Mouse (Mus musculus) heart, adult 18-20 months (tissue): Measurements from ENCODE around the gene Tgm1. TPM values are rescaled to one million over a fixed set of nuclear protein-coding genes. Genes with fewer than 3 reads are reported as not detected.

Experiments
- DNase-seq, 2 experiments: peaks; one replicate each; pipeline ENCODE4 v3.0.0; 2021 to 2022; ENCODE audit warnings: mixed read lengths in 1 of 2
- total RNA-seq, 2 experiments: library from RNA; stranded (reverse); gene quantifications; 2 replicates each; pipeline ENCODE4 v1.2.3; 2021

Tgm1 gene
- total RNA-seq, 2 experiments from 2014 or later = 0.25 to 0.44 TPM

DNA sequence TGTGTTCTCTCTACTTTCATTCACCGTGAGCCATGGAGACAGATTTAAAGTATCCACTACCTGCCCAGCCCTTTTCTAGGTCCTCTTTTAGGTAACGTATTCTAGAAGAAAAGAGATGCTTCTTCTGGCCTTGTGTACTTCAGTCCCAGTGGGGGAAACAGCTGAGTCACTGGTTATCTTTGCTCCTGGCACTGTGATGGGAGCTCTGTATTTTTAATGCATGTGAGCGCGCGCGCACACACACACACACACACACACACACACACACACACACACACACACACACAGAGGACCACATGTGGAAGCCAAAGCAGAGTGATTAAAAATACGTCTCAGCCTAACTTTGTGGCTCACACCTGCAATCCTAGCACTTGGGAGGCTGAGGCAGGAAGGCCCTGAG is 9.7 kb upstream of the Tgm1 start:
- DNase-seq = no peak

DNA sequence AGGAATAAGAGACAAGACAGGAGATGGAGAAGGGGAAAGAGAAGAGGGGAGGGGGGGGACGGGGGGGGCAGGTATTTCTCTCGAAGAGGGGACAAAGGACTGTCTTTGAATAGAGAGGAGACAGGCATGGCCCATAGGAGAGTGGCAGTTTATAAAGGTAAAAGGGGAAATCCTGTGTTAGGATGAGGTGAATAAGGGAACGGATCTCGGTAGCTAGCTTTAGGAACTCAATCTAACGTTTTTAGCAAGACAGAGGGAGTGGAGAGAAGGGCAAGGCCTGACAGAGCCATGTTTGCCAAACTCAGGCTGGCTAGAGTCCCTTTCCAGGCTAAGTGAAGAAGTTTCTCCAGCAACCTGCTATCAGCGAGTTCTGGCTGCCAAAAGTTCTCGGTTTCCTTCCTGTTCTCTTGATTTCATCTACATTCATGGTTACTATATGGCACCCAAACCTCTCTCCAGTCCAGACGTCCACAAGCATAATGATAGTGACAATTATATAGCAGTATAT is 8.8 kb upstream of the Tgm1 start:
- no peak for DNase-seq

DNA sequence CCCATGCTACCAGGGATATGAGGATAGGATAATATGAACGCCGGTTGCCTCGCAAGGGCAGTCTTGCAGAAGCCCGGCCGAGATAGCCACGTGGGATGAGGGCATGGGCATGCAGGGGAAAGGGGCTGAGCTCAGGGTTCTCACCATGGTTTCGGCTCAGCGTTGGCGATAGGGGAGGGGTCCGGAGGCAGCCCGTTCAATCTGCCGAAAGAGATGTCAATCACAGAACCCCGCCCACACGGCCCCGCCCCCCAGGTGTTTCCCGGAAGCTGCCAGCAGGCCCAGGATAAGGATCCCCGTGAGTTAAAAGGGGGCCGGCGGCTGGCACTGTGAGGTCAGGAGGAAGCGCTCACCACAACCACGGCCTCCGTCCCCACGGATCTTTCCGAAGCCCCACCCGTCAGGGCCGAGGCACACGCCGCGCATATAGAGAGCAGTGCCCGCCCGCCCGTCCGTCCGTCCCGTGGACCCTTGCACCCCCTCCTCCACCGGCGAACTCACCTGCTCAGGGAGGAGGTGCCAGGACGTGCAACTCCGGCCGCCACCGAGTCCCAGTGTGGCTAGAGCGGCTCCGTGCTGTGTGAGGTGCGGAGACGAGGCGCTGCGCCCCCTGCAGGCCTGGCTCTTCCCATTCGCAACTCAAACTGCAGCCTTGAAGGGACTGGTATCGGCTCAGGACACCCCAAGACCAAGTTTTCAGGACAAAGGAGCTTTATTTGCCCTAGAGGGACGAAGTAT is 8.1 kb upstream of the Tgm1 start, which contains the start of gene Rabggta:
TSS of gene Rabggta (minus strand) at position 564 of the 738 bp plus-strand sequence.
- peak; percentile 92 for DNase-seq

DNA sequence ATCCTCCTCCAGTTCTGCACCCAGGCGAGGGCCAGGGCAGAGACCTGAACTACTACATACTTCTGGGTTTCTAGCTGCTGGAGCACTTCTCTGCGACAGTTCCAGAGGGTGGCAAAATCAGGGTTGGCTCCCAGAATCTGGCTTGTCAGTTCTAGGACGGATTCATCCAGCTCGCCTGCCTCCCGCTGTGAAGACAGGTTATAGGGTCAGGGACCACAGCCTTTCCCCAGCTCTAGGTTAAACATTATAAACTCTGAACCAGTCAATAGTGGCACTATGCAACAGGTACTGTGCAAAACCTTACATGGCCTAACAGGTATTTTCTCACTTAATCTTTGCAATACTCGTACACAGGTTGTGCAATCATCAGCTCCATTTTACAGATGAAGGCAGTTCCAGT is 7.3 kb upstream of the Tgm1 start:
- no peak for DNase-seq

DNA sequence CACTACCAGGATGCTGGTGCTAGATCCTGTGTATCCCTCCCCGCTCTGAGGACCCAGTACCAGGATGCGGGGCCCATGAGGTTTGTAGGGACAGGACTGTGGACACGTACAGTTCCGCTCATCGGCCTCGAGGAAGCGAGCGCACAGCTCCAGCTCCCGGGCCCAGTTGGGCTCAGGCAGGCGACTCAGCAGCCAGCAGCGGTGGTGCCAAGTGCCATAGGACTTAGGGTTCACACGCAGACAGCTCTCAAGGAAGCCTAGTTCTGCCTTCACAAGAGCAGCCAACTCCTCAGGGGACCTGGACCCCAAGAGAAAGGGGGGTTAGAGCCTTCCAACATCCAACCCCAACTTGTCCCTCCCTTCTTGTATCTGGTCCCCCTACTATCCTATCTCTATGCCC is 6.9 kb upstream of the Tgm1 start:
- no peak for DNase-seq

DNA sequence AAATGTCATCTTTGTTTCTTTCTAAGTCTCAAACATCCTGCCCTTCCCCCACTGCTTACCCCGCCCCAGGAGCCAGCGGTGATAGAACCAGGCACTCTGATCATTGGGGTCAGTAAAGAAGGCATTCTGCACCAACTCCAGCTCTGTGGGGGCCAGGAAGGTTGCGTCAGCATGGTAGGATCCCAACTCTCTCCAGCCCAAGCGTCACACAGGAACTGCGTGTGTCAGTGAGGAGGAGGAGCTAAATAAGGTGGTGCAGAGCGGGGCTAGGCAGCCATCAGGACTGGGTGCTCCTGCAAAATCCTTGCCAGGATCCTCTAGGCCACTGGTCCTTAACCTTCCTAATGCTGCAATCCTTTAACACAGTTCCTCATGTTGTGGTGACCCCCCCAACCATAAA is 6.0 kb upstream of the Tgm1 start:
- DNase-seq = no peak

DNA sequence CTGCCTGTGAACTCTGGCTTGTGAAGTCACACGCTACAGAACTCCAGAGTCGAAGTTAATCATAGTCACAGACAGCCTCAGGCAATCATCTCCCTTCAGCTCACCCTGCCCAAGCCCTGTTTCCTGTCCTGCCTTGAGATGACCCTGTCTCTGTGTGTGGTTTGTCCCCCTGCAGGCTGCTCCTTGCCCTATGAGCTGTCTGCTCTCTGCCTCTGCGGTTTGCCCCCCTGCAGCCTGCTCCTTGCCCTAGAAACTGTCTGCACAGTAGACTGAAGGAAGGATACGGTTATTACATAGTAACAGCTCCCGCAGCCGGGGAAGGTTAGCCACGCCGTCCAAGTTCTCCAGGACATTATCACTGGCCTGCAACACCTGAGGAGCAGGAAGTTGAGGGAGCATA is 3.2 kb upstream of the Tgm1 start:
- no peak for DNase-seq

DNA sequence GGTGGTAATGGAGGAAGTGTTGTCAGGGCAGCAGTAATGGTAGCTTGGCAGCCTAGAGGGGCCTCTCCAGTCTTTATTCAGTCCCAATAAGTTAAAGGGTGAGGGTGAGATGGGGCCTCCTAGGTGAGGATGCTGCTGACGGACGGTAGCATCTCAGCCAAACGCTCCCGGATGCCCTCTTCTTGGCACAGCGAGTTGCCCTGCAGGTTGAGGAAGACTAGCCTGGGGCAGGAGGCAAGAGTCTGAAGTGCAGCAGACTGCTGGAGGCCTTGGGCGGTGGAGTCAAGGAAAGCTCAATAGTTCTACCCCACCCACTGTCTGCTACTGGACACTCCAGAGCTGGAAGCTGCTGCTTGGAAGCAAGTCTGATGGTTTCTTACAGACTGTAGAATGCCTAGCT is 2.5 kb upstream of the Tgm1 start:
- no peak for DNase-seq

DNA sequence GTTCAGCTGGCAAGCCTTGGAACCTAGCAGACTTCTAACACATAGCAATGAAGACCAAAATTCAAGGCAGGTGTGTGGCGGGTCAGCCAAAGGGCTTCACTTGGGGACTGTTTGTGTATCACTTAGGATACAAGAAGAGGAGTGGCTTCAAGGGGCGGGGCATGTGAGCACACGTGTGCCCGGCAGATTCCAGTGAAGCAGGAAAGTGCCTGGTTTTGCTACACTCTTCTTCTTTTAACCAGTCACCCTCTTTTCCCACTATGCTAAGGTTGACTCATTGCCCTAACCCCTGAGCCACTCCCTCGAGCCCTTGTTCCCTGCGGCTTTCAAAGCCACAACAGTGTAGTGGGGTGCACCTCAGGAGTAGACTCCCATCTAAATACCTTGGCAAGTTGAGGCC is 1.2 kb upstream of the Tgm1 start:
- DNase-seq = no peak

DNA sequence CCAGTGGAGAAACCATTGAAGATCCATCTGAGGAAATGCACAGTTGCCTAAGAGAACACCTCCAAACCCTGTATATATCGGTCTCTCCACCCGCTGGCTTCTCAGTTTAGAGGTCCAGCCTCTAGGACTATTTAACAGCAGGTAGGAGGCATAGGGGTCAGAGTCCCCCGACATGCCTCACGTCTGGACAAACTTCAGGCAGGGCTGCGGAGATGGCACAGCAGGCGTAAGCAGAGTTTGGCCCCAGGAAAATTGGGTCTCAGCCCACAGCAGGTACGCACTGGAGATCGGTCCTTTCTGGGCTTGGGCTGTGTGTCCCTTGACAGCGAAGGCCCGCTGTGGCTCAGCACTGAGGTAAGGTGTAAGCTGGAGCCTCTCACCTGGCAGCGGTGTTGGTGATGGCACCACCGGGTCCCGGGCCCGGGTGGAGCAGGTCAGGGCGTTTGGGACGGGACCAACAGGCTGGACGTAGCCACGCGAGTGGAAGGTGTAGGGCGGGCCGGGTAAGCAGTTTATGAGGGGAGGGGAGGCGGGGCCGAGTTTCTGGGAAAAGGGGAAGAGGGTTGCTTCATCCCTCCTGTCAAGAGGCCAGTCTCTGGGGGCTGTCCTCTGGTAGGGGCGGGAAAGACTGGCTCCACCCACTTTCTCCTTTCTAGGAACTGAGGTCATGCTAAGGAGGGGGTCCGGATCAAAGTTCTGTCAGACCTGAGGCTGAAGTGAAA is 558 bp downstream of the Tgm1 start:
- DNase-seq = peak; percentile 49 to 67

DNA sequence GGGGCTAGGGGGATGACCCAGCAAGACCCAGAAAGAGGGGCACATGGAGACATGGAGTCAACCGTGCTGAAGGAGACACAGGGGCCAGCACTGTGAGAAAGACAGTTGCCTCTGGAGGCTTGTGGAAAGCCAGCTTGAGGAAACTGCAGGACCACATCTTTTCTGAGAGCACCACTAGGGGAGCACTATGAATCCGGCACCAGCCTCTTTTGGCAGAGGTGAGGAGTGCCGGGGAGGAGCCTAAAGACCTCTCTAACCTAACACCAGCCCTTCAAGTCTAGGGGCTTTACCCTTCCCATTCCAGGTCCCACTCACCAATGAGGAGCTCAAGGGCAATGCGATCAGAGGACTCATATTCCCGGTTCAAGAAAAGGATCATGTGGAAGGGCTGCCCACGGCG is 1.9 kb downstream of the Tgm1 start:
- no peak for DNase-seq

DNA sequence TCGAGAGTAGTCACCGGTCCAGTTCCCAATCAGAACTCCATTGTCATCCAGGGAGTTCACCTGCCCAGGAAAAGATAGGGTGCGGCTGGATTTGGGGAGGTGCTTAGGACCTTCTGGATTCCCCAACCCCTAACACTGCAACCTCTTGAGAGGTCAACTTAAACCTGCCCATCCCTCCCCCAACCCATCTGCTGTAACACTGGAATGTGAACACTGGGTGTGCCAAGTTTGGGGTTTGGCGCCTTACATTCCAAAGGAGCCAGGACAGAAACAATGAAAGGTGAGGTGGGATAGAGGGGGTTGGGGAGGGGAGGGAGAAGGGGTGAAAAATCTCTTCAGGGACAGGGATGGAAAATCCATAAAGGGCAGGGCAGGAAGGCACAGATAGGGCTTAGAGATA is 4.2 kb downstream of the Tgm1 start:
- DNase-seq = no peak

DNA sequence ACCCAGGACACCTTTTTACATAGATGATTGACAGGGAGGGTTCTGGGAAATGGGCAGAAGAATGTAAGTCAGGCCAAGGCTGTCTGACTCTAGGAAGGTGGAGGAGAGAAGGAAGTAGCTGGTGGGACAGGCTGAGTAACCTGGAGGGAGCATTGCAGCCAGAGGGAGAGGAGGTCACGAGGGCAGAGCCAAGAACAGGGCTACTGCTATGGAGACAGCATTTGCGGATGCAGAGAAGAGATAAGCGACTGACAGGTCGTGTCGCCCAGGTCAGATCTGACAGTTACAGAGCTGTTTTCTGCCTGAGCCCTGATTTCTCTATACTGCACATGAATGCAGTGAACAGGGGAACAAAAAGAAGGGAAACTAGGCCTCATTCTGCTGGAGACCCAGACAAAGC is 6.3 kb downstream of the Tgm1 start:
- DNase-seq = no peak

DNA sequence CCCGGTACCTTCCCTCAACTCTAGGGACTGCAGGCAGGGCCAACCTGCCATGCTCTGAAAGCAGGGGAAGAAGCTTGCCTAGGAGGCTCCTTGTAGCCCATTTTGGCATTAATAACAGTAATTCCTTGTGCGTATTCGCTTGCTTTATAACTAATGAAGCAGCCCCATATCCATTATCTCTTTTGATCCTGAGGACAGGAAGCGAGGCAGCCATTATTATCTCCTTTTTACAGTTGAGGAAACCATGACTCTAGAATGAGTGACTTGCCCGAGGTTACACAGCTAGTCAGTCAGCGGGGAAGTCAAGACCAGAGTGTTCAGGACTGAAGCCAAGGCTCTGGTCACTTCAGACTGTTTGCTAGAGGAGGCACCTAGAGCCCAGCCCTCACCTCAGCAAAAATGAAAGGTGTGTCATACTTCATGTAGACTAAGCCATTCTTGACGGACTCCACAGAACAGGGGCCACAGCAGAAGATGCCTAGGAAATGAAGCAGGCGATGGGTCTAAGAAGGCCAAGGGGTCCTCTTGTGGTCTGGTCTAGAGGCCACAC is 7.6 kb downstream of the Tgm1 start:
- DNase-seq = no peak

DNA sequence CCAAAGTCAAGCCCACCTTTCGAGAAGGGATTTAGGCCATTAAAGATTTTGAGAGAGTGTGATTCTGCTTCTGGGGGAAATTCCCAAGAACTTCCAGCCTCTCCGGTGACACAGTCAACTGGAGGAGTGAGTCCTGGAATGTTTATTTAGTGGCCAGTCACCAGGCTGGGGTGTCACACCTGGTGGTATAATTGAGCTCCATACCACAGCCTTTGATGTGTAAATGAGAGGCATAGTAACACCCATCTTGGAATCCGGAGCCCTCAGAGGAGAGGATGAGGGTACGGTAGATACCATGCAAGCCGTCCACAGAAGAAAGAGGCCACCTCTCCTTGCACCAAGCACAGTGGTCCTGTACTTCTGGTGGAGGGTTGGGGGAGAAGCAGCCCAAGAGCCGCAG is 11.0 kb downstream of the Tgm1 start:
- no peak for DNase-seq

DNA sequence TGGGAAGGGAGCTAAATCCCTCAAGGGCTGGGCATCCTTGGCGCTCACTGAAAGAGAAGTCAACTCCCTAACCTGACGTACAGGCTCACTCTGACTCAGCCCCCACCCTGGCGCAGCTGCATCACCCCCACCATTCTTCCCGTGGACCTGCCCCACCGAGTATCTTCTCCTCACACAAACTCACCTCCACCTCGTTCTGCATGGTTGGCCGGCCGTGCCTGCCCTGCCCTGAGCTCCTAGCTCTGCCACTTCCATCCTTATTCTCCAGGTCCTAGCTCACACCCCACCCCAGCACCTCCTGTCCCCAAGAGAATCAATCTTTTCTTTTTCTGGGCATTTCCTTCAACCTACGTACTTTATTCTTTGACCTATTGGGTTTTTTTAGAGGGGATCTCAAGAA is 12.6 kb downstream of the Tgm1 start:
- DNase-seq = no peak

DNA sequence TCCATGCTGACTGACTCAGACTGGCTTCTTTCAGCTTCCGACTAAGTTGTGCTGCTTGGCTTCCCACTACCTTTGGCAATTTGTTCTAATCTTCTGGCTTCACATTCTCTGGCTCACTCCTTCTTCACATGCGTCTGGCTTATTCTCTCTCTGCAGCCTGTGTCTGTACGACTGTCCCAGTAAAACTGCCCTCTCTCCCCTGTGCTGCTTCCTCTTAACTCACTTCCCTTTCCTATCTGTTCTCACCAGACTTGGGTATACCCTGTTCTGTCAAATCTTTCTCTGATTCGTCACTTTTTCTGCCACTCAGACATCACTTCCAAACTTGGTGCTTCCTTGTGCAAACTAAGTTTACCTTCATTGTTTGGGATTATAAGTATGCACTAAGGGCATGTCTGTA is 16.5 kb downstream of the Tgm1 start:
- peak in 1 of 2 experiments; percentile 24 for DNase-seq

DNA sequence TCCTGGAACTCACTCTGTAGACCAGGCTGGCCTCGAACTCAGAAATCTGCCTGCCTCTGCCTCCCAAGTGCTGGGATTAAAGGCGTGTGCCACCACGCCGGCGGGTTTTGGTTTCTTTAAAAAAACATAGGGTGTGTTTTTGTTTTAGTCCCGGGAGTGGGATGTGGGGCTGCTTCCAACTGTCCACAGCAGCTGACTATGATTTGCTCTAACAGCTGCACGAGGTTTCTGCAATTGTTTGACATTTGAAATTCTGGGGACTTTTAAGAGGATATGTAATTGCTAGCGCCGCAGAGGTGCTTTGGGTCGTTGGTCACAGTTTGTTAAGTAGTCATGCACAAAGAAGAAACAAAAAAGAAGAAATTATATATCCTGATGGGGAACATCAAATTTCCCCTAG is 24.3 kb downstream of the Tgm1 start:
- no peak for DNase-seq

DNA sequence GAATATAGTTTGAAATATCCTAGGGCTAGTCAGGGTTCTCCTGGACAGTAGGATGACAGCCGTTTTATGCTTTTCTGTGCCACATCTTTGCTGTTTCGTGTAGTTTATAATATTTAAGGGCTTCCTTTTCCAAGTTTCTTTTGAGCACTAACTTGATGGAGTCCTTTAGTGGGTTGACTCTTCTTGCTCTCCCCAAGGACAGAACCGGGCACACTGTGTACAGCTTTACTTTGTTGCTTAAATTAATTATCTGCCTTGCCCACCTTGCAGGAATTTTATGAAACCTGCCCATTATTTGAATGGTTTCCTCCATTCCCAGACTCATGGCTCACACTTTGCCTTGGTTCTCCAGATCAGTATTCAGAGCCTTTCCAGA is 31.6 kb downstream of the Tgm1 start:
- no peak for DNase-seq

DNA sequence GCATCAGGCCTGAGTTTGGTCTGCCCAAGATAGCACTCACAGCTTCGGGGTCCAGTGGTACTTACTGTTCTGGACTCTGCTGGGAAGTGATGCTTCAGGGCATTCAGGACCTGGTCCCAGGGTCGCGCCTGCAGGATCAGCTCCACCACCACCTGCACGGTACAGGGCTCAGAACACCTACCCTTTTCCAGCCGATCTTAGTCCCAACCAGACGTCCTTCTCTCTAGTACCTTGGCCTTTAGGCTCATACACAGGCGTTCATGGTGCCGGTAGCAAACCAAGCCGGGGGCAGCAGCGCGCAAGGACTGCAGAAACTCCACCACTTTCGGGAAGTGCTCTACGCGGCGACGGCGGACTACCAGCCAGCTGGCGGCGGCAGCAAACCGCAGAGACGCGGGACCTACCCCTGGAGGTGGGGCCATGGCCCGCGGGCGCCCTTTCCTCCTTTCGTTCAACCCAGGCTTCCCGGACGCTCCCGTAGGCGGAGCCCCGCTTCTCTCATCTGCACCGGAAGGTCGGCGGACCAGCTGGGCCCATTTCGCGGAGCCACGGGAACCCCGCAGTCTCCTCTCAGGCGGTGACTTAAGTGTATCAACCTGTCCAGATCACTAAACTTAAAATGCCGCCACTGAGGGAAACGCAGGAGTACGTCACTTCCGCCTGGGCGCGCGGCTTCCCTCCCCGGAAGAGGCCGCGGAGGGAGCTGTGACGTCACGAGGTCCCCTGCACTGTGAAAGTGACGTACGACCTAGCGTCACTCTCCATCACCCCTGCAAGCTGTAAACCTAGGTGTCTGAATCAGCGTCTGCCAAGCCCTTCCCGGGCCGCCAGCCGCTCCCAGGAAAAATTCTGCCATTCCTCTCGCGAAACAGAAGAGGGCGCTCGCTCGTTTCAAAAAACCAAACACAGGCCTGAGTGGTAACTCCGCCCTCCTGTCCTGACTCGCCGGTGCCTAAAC is 32.3 kb downstream of the Tgm1 start, which contains the start of gene Tinf2:
TSS of gene Tinf2 (minus strand) at position 661 of the 958 bp plus-strand sequence.
- DNase-seq = peak; percentile 94 to 95

DNA sequence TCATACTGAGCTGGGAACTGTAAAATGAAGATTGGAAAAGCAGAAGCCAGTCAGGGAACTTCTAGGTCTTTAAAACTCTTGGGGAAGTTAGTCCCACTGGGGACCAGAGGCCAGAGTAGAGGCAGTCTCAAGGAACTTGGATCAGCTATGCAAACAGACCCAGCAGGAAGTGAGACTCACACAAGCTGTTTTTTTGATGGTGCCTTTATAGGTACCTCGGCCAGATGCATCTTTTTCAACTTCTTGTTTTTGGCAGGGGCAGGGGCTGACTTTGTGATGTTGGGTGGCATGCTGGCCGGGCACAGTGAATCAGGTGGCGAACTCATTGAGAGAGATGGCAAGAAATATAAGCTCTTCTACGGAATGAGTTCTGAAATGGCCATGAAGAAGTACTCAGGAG is 36.1 kb downstream of the Tgm1 start:
- DNase-seq = peak in 1 of 2 experiments; percentile 20

DNA sequence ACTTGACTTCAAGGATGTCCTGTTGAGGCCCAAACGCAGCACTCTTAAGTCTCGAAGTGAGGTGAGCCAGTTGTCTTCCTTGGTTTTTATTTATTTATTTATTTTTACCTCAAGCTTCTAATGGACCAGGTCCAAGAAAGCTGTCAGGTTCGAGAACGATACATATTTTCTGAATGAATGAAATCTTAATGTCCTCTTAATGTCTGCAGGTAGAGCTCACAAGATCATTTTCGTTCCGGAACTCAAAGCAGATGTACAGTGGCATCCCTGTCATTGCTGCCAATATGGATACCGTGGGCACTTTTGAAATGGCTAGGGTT is 41.0 kb downstream of the Tgm1 start:
- no peak for DNase-seq
